24 mouse cellular contexts compared by ENCODE assay signal in genomic region chr3:131627476-131627875, GRCm38 (mm10).
"Had no signal": no experiment of that assay in that cellular context is flagged by ENCODE, and none has a peak within 500 bp of the region (broad histone marks: within the 10 kb centered on the region; RNA-seq: fewer than 3 reads in every experiment).

No protein-coding gene starts in this region.

- H3K27me3 ChIP-seq: heart, embryonic 12.5 days; hindbrain, embryonic 13.5 days; hindbrain, embryonic 15.5 days; limb, embryonic 12.5 days; liver, embryonic 13.5 days; liver, embryonic 15.5 days had no signal

- ATAC-seq: intestine, postnatal 0 days had no signal

- H3K4me1 ChIP-seq: heart, embryonic 10.5 days; heart, embryonic 12.5 days; hindbrain, embryonic 10.5 days; hindbrain, embryonic 15.5 days; limb, embryonic 10.5 days; limb, embryonic 12.5 days; liver, embryonic 13.5 days; liver, embryonic 15.5 days had no signal

- DNase-seq: gastrocnemius, adult 2 months; gastrocnemius, postnatal 10 days; gastrocnemius, postnatal 25 days; heart, adult 2 months; heart, postnatal 10 days; heart, postnatal 4 days; kidney, adult 18-20 months; kidney, adult 8-10 months; kidney, postnatal 10 days; kidney, postnatal 25 days; kidney, postnatal 4 days; liver, embryonic 13.5 days had no signal

- H3K4me2 ChIP-seq: heart, embryonic 12.5 days; hindbrain, embryonic 13.5 days; hindbrain, embryonic 15.5 days; limb, embryonic 12.5 days; liver, embryonic 13.5 days; liver, embryonic 15.5 days had no signal

- H3K36me3 ChIP-seq: liver, embryonic 13.5 days; liver, embryonic 15.5 days had no signal

- H3K27ac ChIP-seq: gastrocnemius, adult 2 months; heart, adult 2 months; heart, embryonic 10.5 days; hindbrain, embryonic 10.5 days; hindbrain, embryonic 13.5 days; hindbrain, embryonic 15.5 days; hindbrain, postnatal 0 days; layer of hippocampus, adult 2 months; left cerebral cortex, adult 2 months; limb, embryonic 10.5 days; limb, embryonic 12.5 days; liver, embryonic 13.5 days; liver, embryonic 15.5 days had no signal

- H3K4me3 ChIP-seq: gastrocnemius, adult 2 months; heart, adult 2 months; heart, embryonic 10.5 days; heart, embryonic 12.5 days; hindbrain, embryonic 10.5 days; hindbrain, embryonic 13.5 days; hindbrain, embryonic 15.5 days; layer of hippocampus, adult 2 months; left cerebral cortex, adult 2 months; limb, embryonic 10.5 days; limb, embryonic 12.5 days; liver, embryonic 13.5 days; liver, embryonic 15.5 days had no signal

- H3K9me3 ChIP-seq: heart, embryonic 10.5 days; heart, embryonic 12.5 days; hindbrain, embryonic 10.5 days; hindbrain, embryonic 13.5 days; hindbrain, embryonic 15.5 days; limb, embryonic 10.5 days; limb, embryonic 12.5 days; liver, embryonic 13.5 days; liver, embryonic 15.5 days had no signal

- H3K9ac ChIP-seq: heart, embryonic 12.5 days; hindbrain, embryonic 13.5 days; hindbrain, embryonic 15.5 days; limb, embryonic 12.5 days; liver, embryonic 13.5 days; liver, embryonic 15.5 days had no signal
